Mouse (Mus musculus) layer of hippocampus, adult 6 months (tissue): ENCODE measurements around the gene Selenok. TPM values are rescaled to one million over a fixed set of nuclear protein-coding genes. Genes with fewer than 3 reads are reported as not detected.

ENCODE experiments used
- long read RNA-seq, 2 experiments: library from polyadenylated mRNA; unstranded; transcript quantifications; one replicate each; pipeline ENCODE4 v2.0.0; 2019 to 2020
- microRNA-seq: library from miRNA; unstranded; fragments of <30 nt; microRNA quantifications from one replicate; pipeline ENCODE4 v1.2.0, GENCODE M21; 2020
- polyA plus RNA-seq: library from polyadenylated mRNA; unstranded; fragments of <200 nt; fragmentation: Nextera tagmentation; gene quantifications from 2 replicates; pipeline ENCODE4 v1.2.3, GENCODE M21; 2021

The Selenok gene
- polyA plus RNA-seq, result 488 and 511 TPM in 2 replicates
- long read RNA-seq, experiment 1, transcript Selenok-201 (5 exons, 1,678 nt), result major isoform, 411 of 438 reads
- long read RNA-seq, experiment 1, partial matches to known transcripts, result 12 of 438 reads
- long read RNA-seq, experiment 1, other reads (novel, unspliced or antisense), result 15 of 438 reads
- long read RNA-seq, experiment 2, transcript Selenok-201 (5 exons, 1,678 nt), result major isoform, 135 of 137 reads
- long read RNA-seq, experiment 2, partial matches to known transcripts, result 0 of 137 reads
- long read RNA-seq, experiment 2, other reads (novel, unspliced or antisense), result 2 of 137 reads

DNA sequence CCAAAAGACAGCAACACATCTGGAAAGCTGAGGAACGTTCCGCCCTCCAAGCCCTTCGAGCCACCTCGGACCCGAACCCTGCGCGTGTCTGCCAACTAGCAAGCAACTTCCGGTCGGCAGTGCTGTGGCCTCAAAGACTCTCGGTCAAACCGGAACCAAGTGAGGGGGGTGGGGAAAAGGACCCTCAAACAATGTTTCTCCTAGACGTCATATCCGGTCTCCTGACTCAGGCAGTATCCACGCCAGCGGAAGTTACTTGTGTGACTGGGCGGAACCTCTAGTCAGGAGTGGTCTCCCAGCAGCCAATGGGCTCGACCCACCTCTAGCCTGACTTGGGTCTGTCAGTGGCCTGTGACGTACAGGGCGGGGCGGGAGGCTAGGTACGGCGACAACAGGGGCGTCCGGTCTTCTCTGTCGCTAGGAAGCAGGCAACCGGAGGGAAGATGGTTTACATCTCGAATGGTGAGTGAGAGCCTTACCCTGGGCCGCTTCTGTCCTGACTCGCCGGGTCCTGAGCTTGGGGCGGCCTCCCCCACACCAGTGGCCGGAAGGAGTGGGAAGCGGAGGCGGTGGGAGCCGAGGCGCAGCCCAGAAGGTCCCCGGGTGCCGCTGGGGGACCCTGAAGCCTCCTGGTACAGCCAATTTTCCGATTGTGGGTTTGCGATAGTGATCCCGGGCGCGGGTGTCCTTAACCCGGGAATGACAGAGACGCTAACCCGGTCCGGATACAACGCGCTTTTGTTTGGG is at the start of gene Selenok:
Gene Selenok, plus strand, starts transcription at position 234 of the 747 bp plus-strand sequence.

DNA sequence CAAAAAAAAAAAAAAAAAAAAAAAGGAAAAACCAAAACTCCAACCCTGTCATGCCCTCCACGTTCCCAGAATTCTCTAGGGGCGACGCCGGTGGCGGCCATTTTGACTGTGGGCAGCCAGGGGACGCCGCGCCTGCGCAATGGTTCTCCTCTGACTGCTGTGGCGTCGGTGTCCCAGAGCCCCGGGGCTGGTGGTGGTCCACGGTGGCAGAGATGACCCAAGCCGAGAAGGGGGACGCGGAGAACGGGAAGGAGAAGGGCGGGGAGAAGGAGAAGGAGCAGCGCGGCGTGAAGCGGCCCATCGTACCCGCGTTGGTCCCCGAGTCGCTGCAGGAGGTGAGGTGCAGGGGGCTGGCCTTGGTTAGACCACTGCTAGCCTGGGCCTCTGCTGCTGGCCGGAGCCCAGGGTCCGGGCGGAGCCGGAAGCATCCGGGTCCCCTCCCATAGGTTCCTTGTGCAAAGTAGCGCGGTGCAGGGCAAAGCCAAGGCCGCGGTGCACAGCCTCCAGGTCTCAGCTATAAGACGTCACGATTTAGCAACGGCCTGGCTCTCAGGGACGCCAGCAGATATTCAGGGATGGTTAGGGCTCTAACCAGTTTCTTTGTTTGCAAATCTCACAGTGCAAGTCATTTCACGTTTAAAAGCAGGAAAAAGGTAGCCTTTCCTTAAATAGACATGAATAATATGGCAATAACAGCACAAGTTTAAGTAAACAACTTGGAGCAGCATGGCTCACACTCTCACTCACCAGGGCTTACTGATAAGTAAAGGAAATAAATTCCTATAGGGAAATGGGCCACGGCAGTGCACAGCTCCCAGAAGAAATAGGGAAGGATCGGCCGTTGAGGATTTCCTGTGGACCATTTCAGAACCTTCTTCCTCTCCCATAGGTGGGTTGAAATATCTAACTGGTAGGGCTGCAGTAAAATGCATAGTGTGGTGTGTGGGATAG is 10.4 kb downstream of the Selenok start, which contains the start of gene Actr8:
Gene Actr8, plus strand, starts transcription at position 84 of the 951 bp plus-strand sequence.

DNA sequence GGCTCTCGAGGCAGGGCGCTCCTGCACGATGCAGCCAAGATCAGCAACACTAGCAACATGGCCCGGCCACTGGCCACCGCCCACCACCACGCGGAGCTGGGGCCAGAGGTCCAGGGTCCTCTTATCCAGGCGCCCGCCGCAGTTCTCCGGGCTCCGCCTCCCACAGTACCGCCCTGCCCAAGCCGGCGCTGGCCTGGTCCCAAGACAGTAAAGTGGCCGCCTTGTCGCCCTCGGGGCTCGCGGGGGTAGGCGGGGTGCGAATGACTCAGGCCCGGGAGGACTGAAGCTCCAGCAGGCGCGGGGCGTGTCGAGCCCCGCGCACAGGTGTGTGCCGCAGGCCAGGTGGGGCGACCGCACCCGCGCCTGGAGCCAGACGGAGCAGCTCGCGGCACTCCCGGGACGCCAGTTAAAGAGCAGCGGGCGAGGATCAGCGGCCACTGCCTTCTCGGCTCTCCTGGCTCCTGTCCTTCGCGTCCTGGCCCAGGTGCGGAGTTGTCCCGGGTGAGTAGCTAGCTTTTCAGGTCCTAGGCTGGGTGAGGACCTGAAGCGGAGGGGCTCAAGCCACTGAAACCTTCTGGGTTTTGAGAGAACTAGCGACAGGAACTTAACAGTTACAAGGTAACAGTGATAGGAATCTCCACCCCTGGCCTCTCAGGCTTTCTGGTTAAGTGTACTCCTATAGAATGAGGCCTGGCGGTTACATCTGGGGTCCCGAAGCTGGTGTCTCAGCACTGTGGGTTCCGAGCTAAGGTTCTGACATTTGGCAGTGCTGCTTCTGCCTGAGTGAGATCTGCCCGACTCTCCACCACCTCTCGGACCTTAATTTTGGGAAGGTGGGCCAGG is 40.8 kb downstream of the Selenok start, which contains the start of the genes Il17rb and Chdh:
Gene Il17rb, minus strand, starts transcription at position 164 of the 843 bp plus-strand sequence.
Gene Chdh, plus strand, starts transcription at position 291 of the 843 bp plus-strand sequence.

Small RNAs within 50 kb of the gene (microRNA-seq; reads per million reads assigned to microRNA genes)
- gene Mir6947, result 1.7 reads per million

Other genes starting within 250 kb of the Selenok start
- 18.6 and 22.2 TPM in 2 replicates for gene Cacna2d3, start 246.4 kb upstream of the Selenok start, polyA plus RNA-seq
- gene Actr8, start 10.0 kb downstream of the Selenok start, polyA plus RNA-seq, result 44.2 and 47.6 TPM in 2 replicates
- gene Il17rb, start 40.6 kb downstream of the Selenok start, polyA plus RNA-seq, result 0.67 and 0.90 TPM in 2 replicates
- gene Chdh, start 40.7 kb downstream of the Selenok start, polyA plus RNA-seq, result 0.50 and 0.87 TPM in 2 replicates